Comparison of ENCODE assay signal across 50 mouse cellular contexts in genomic region chr6:130233222-130233621, GRCm38 (mm10). TPM values are rescaled to one million over a fixed set of nuclear protein-coding genes. Genes with fewer than 3 reads are reported as not detected.
"Had no signal": no experiment of that assay in that cellular context is flagged by ENCODE, and none has a peak within 500 bp of the region (broad histone marks: within the 10 kb centered on the region; RNA-seq: fewer than 3 reads in every experiment).

Klra7 (minus strand) TSS chr6:130233322.

- H3K4me3 ChIP-seq: heart, embryonic 12.5 days; heart, embryonic 13.5 days; heart, embryonic 15.5 days; hindbrain, embryonic 10.5 days; hindbrain, embryonic 12.5 days; hindbrain, embryonic 13.5 days; hindbrain, embryonic 15.5 days; intestine, embryonic 15.5 days; kidney, embryonic 15.5 days; layer of hippocampus, adult 2 months; left cerebral cortex, adult 2 months had no signal

- H3K4me1 ChIP-seq: heart, embryonic 12.5 days; heart, embryonic 13.5 days; heart, embryonic 15.5 days; hindbrain, embryonic 10.5 days; hindbrain, embryonic 12.5 days; hindbrain, embryonic 13.5 days; hindbrain, embryonic 15.5 days; intestine, embryonic 15.5 days; kidney, embryonic 15.5 days had no signal

- H3K36me3 ChIP-seq: heart, embryonic 12.5 days; heart, embryonic 13.5 days; heart, embryonic 15.5 days; hindbrain, embryonic 10.5 days; hindbrain, embryonic 12.5 days; hindbrain, embryonic 13.5 days; hindbrain, embryonic 15.5 days; intestine, embryonic 15.5 days; kidney, embryonic 15.5 days had no signal

- ATAC-seq: hindbrain, embryonic 16.5 days; hindbrain, postnatal 0 days; inflammation-experienced regulatory T-cells, adult 6 months; intestine, embryonic 15.5 days; intestine, embryonic 16.5 days; intestine, postnatal 0 days had no signal

- H3K27me3 ChIP-seq: heart, embryonic 12.5 days; heart, embryonic 13.5 days; heart, embryonic 15.5 days; hindbrain, embryonic 12.5 days; hindbrain, embryonic 13.5 days; hindbrain, embryonic 15.5 days; intestine, embryonic 15.5 days; kidney, embryonic 15.5 days had no signal

- H3K27ac ChIP-seq: heart, embryonic 13.5 days; heart, embryonic 15.5 days; hindbrain, embryonic 10.5 days; hindbrain, embryonic 12.5 days; hindbrain, embryonic 13.5 days; hindbrain, embryonic 14.5 days; hindbrain, embryonic 15.5 days; hindbrain, postnatal 0 days; intestine, embryonic 15.5 days; kidney, embryonic 15.5 days; kidney, postnatal 0 days; layer of hippocampus, adult 2 months; left cerebral cortex, adult 2 months had no signal

- DNase-seq: heart, postnatal 10 days; heart, postnatal 14 days; heart, postnatal 36 days; heart, postnatal 4 days; kidney, adult 11 months; kidney, adult 18-20 months; kidney, adult 2 months; kidney, adult 8-10 months; kidney, adult 9 months; kidney, postnatal 10 days; kidney, postnatal 14 days; kidney, postnatal 25 days; kidney, postnatal 36 days; kidney, postnatal 4 days; layer of hippocampus, adult 9-11 months; layer of hippocampus, postnatal 36 days had no signal

- H3K9ac ChIP-seq: heart, embryonic 12.5 days; heart, embryonic 13.5 days; heart, embryonic 15.5 days; hindbrain, embryonic 12.5 days; hindbrain, embryonic 13.5 days; hindbrain, embryonic 14.5 days; hindbrain, embryonic 15.5 days; intestine, embryonic 15.5 days; kidney, embryonic 15.5 days had no signal

- H3K9me3 ChIP-seq: heart, embryonic 15.5 days; intestine, embryonic 15.5 days; kidney, embryonic 15.5 days had no signal

RNA-seq across cellular contexts. Expression of gene Klra7, which starts in this region (rescaled TPM):
- total RNA-seq: heart, postnatal 10 days; heart, postnatal 14 days; heart, postnatal 25 days; heart, postnatal 36 days; heart, postnatal 4 days; hindbrain, postnatal 0 days; layer of hippocampus, adult 2 months; layer of hippocampus, adult 8-10 months; layer of hippocampus, postnatal 10 days; layer of hippocampus, postnatal 14 days; layer of hippocampus, postnatal 25 days; layer of hippocampus, postnatal 36 days; left cerebral cortex, adult 18-20 months; left cerebral cortex, adult 2 months; left cerebral cortex, adult 8-10 months had no signal
- polyA plus RNA-seq: heart, embryonic 11.5 days; heart, embryonic 12.5 days; heart, embryonic 13.5 days; heart, embryonic 14.5 days; heart, embryonic 15.5 days; heart, embryonic 16.5 days; heart, postnatal 0 days; hindbrain, embryonic 10.5 days; hindbrain, embryonic 11.5 days; hindbrain, embryonic 12.5 days; hindbrain, embryonic 13.5 days; hindbrain, embryonic 14.5 days; hindbrain, embryonic 15.5 days; hindbrain, embryonic 16.5 days; hindbrain, postnatal 0 days; inflammation-experienced regulatory T-cells, adult 6 months; intestine, embryonic 14.5 days; intestine, embryonic 15.5 days; intestine, embryonic 16.5 days; intestine, postnatal 0 days; kidney, embryonic 14.5 days; kidney, embryonic 15.5 days; kidney, embryonic 16.5 days; kidney, postnatal 0 days; large intestine, adult 2 months had no signal
